Mouse (Mus musculus): ENCODE data around the gene Ciita.

The Ciita gene

GRCm38 (mm10) chr16:10471950-10472349 is 7.9 kb upstream of the Ciita start:
- no peak for DNase-seq (ENCODE audit: low spot score in 2 of 2)

- DNase-seq (ENCODE audit: low spot score in 2 of 2): no peak
Measured at GRCm38 (mm10) chr16:10474956-10475355, 4.9 kb upstream of the Ciita start.

- no peak for DNase-seq (ENCODE audit: low spot score in 2 of 2)
Measured at GRCm38 (mm10) chr16:10475919-10476318, 3.9 kb upstream of the Ciita start.

GRCm38 (mm10) chr16:10482343-10482742 is 2.5 kb downstream of the Ciita start:
- no peak for DNase-seq (ENCODE audit: low spot score in 2 of 2)

- no peak for DNase-seq (ENCODE audit: low spot score in 2 of 2)
Measured at GRCm38 (mm10) chr16:10486993-10487392, 7.1 kb downstream of the Ciita start.

- DNase-seq (ENCODE audit: low spot score in 2 of 2): no peak
Measured at GRCm38 (mm10) chr16:10487895-10488493, 8.1 kb downstream of the Ciita start.

- no peak for DNase-seq (ENCODE audit: low spot score in 2 of 2)
Measured at GRCm38 (mm10) chr16:10488769-10489481, 9.1 kb downstream of the Ciita start.

- no peak for DNase-seq (ENCODE audit: low spot score in 2 of 2)
Measured at GRCm38 (mm10) chr16:10489483-10489882, 9.6 kb downstream of the Ciita start.

- no peak for DNase-seq (ENCODE audit: low spot score in 2 of 2)
Measured at GRCm38 (mm10) chr16:10489904-10490457, 10.1 kb downstream of the Ciita start.

- DNase-seq (ENCODE audit: low spot score in 2 of 2): no peak
Measured at GRCm38 (mm10) chr16:10490503-10491150, 10.8 kb downstream of the Ciita start.

- no peak for DNase-seq (ENCODE audit: low spot score in 2 of 2)
Measured at GRCm38 (mm10) chr16:10491716-10492115, 11.9 kb downstream of the Ciita start.

- no peak for DNase-seq (ENCODE audit: low spot score in 2 of 2)
Measured at GRCm38 (mm10) chr16:10492587-10492986, 12.7 kb downstream of the Ciita start.

GRCm38 (mm10) chr16:10495824-10496298 is 16.0 kb downstream of the Ciita start:
- DNase-seq (ENCODE audit: low spot score in 2 of 2): no peak

GRCm38 (mm10) chr16:10498096-10498602 is 18.3 kb downstream of the Ciita start:
- no peak for DNase-seq (ENCODE audit: low spot score in 2 of 2)

GRCm38 (mm10) chr16:10499122-10499521 is 19.3 kb downstream of the Ciita start:
- no peak for DNase-seq (ENCODE audit: low spot score in 2 of 2)

GRCm38 (mm10) chr16:10501865-10502264 is 22.0 kb downstream of the Ciita start:
- no peak for DNase-seq (ENCODE audit: low spot score in 2 of 2)

GRCm38 (mm10) chr16:10503058-10503457 is 23.2 kb downstream of the Ciita start:
- DNase-seq (ENCODE audit: low spot score in 2 of 2): no peak

- no peak for DNase-seq (ENCODE audit: low spot score in 2 of 2)
Measured at GRCm38 (mm10) chr16:10507445-10507844, 27.6 kb downstream of the Ciita start.

- no peak for DNase-seq (ENCODE audit: low spot score in 2 of 2)
Measured at GRCm38 (mm10) chr16:10508691-10509090, 28.8 kb downstream of the Ciita start.

GRCm38 (mm10) chr16:10510477-10511133 is 30.7 kb downstream of the Ciita start:
- no peak for DNase-seq (ENCODE audit: low spot score in 2 of 2)

- DNase-seq (ENCODE audit: low spot score in 2 of 2): no peak
Measured at GRCm38 (mm10) chr16:10511134-10511520, 31.3 kb downstream of the Ciita start.
